Mouse (Mus musculus) CH12.LX (cell line): ENCODE measurements around the gene Tmc4. TPM values are rescaled to one million over a fixed set of nuclear protein-coding genes. Genes with fewer than 3 reads are reported as not detected.
"Not testable (repeated sequence)": the region's sequence is repeated elsewhere in the genome, so short reads cannot be mapped to it uniquely, and the experiment has no call there.

Experiments used
- DNase-seq: peaks from one replicate; pipeline ENCODE4 v3.0.0-alpha.2; 2013; ENCODE audit errors: extremely low read depth
- H3K27ac ChIP-seq: 2 replicates; pipeline ENCODE4 v1.5.1; 2012; ENCODE audit warnings: low read depth, mild to moderate bottlenecking, control low read depth, moderate library complexity; ENCODE audit not compliant: insufficient read depth
- H3K27me3 ChIP-seq: replicated peaks from 2 replicates; pipeline ENCODE3; 2012; ENCODE audit warnings: inconsistent platforms
- H3K36me3 ChIP-seq, 2 experiments: replicated peaks in 1 of 2; 2 replicates each; pipeline versions ENCODE3 to v1.6.1; 2012; ENCODE audit warnings: inconsistent platforms in 1 of 2, low read length in 1 of 2, mild to moderate bottlenecking in 1 of 2, mixed read lengths in 1 of 2, moderate library complexity in 1 of 2; ENCODE audit not compliant: control insufficient read depth in 1 of 2, insufficient read depth in 1 of 2
- H3K4me1 ChIP-seq, 2 experiments: 2 replicates each; pipeline ENCODE4 v1.6.1; 2012; ENCODE audit warnings: inconsistent platforms in 1 of 2, moderate library complexity in 1 of 2; ENCODE audit not compliant: insufficient read depth in 2 of 2, control insufficient read depth in 1 of 2
- H3K4me2 ChIP-seq: 2 replicates; pipeline ENCODE4 v1.6.1; 2012; ENCODE audit warnings: low read depth, mild to moderate bottlenecking, control low read depth; ENCODE audit not compliant: poor library complexity, insufficient read depth, severe bottlenecking
- H3K4me3 ChIP-seq, 3 experiments: fragments of 150-350 bp in 1 of 3; sonication (generic) in 1 of 3; replicated peaks in 1 of 3; 2 replicates each; pipeline versions ENCODE3 to v1.5.1; 2011 to 2012; ENCODE audit warnings: low read depth in 2 of 3, low read length in 2 of 3, mild to moderate bottlenecking in 2 of 3, moderate library complexity in 2 of 3, control low read depth in 1 of 3, improper control_type of control experiment in 1 of 3, inconsistent platforms in 1 of 3, mixed read lengths in 1 of 3; ENCODE audit not compliant: poor library complexity in 1 of 3
- H3K79me2 ChIP-seq: replicated peaks from 2 replicates; pipeline ENCODE4 v1.6.1; 2012; ENCODE audit warnings: mild to moderate bottlenecking, moderate library complexity; ENCODE audit not compliant: control insufficient read depth, poor library complexity, insufficient read depth, severe bottlenecking; ENCODE audit errors: extremely low read depth
- H3K9ac ChIP-seq: 2 replicates; pipeline ENCODE4 v1.6.1; 2012; ENCODE audit warnings: low read depth, mild to moderate bottlenecking, control low read depth, moderate library complexity; ENCODE audit not compliant: insufficient read depth
- H3K9me3 ChIP-seq: replicated peaks from 2 replicates; pipeline ENCODE3; 2012; ENCODE audit warnings: low read length, inconsistent platforms, mixed read lengths
- CHD1 ChIP-seq: IDR thresholded peaks from 2 replicates; pipeline ENCODE4 v1.6.1; 2012; ENCODE audit warnings: low read depth, low read length, improper control_type of control experiment, inconsistent platforms
- E2F4 ChIP-seq: IDR thresholded peaks from 2 replicates; pipeline ENCODE4 v1.6.1; 2011; ENCODE audit warnings: low read depth, low read length, improper control_type of control experiment; ENCODE audit not compliant: insufficient replicate concordance
- ELF1 ChIP-seq: IDR thresholded peaks from 2 replicates; pipeline ENCODE4 v1.6.1; 2014; ENCODE audit warnings: low read depth, mild to moderate bottlenecking, inconsistent platforms, low read length, improper control_type of control experiment
- EP300 ChIP-seq: IDR thresholded peaks from 2 replicates; pipeline ENCODE4 v1.6.1; 2011; ENCODE audit warnings: low read length, improper control_type of control experiment
- HCFC1 ChIP-seq: IDR thresholded peaks from 2 replicates; pipeline ENCODE4 v1.6.1; 2012; ENCODE audit warnings: low read depth, mild to moderate bottlenecking, inconsistent platforms, low read length, improper control_type of control experiment
- IRF4 ChIP-seq: IDR thresholded peaks from 2 replicates; pipeline ENCODE4 v1.6.1; 2014; ENCODE audit warnings: low read depth, mild to moderate bottlenecking, inconsistent platforms, low read length, improper control_type of control experiment
- MAX ChIP-seq: IDR thresholded peaks from 2 replicates; pipeline ENCODE4 v1.6.1; 2011; ENCODE audit warnings: low read length, improper control_type of control experiment
- MAZ ChIP-seq: IDR thresholded peaks from 2 replicates; pipeline ENCODE4 v1.6.1; 2012; ENCODE audit warnings: low read depth, mild to moderate bottlenecking, inconsistent platforms, low read length, improper control_type of control experiment, moderate library complexity
- MEF2A ChIP-seq: IDR thresholded peaks from 2 replicates; pipeline ENCODE4 v1.6.1; 2014; ENCODE audit warnings: low read depth, mild to moderate bottlenecking, inconsistent platforms, low read length, improper control_type of control experiment, borderline replicate concordance
- MXI1 ChIP-seq: IDR thresholded peaks from 2 replicates; pipeline ENCODE4 v1.6.1; 2011; ENCODE audit warnings: mild to moderate bottlenecking, low read depth, low read length, improper control_type of control experiment
- NELFE ChIP-seq: IDR thresholded peaks from 2 replicates; pipeline ENCODE4 v1.6.1; 2011; ENCODE audit warnings: low read depth, low read length, improper control_type of control experiment
- NRF1 ChIP-seq: IDR thresholded peaks from 2 replicates; pipeline ENCODE4 v1.6.1; 2014; ENCODE audit warnings: low read depth, mild to moderate bottlenecking, inconsistent platforms, low read length, improper control_type of control experiment, moderate library complexity
- POLR2A ChIP-seq: IDR thresholded peaks from 2 replicates; pipeline ENCODE4 v1.6.1; 2011; ENCODE audit warnings: low read depth, mild to moderate bottlenecking, improper control_type of control experiment, low read length
- POLR2AphosphoS2 ChIP-seq: IDR thresholded peaks from 2 replicates; pipeline ENCODE4 v1.6.1; 2011; ENCODE audit warnings: low read depth, low read length, improper control_type of control experiment
- SIN3A ChIP-seq: IDR thresholded peaks from 2 replicates; pipeline ENCODE4 v1.6.1; 2012; ENCODE audit warnings: low read length, improper control_type of control experiment, inconsistent platforms
- SMC3 ChIP-seq: IDR thresholded peaks from 2 replicates; pipeline ENCODE4 v1.6.1; 2011; ENCODE audit warnings: low read depth, low read length, improper control_type of control experiment
- TBP ChIP-seq: conservative IDR thresholded peaks from 2 replicates; pipeline ENCODE4 v1.6.1; 2011; ENCODE audit warnings: low read depth, low read length, improper control_type of control experiment
- UBTF ChIP-seq: IDR thresholded peaks from 2 replicates; pipeline ENCODE4 v1.6.1; 2012; ENCODE audit warnings: low read depth, mild to moderate bottlenecking, inconsistent platforms, low read length, improper control_type of control experiment, moderate library complexity
- USF1 ChIP-seq: IDR thresholded peaks from 2 replicates; pipeline ENCODE4 v1.6.1; 2014; ENCODE audit warnings: low read depth, mild to moderate bottlenecking, inconsistent platforms, low read length, improper control_type of control experiment
- ZC3H11A ChIP-seq: IDR thresholded peaks from 2 replicates; pipeline ENCODE4 v1.6.1; 2012; ENCODE audit warnings: low read depth, mild to moderate bottlenecking, inconsistent platforms, low read length, improper control_type of control experiment
- ZKSCAN1 ChIP-seq: IDR thresholded peaks from 2 replicates; pipeline ENCODE4 v1.6.1; 2012; ENCODE audit warnings: low read depth, inconsistent platforms, low read length, improper control_type of control experiment, borderline replicate concordance
- dilution Hi-C: fragments of 300-500 bp; cut with MboI; formaldehyde crosslinking; loops from 2 replicates; pipeline ENCODE4 v1.14.3; 2020; ENCODE audit warnings: low sequenced_read_pairs; ENCODE audit not compliant: extremely low pct_unique_long_range_greater_than_20kb, extremely low pct_ligation_motif_present
- in situ Hi-C: fragments of 300-500 bp; cut with MboI; formaldehyde crosslinking; loops from 3 replicates; pipeline ENCODE4 v1.14.3; 2019; ENCODE audit warnings: low sequenced_read_pairs, low pct_ligation_motif_present, low pct_unique_long_range_greater_than_20kb, mixed read lengths
- polyA plus RNA-seq: library from polyadenylated mRNA; unstranded; fragments of >175 nt; gene quantifications from 2 replicates; pipeline ENCODE4 v1.2.1, GENCODE M21; 2012; ENCODE audit warnings: low read depth; ENCODE audit not compliant: insufficient read length
- total RNA-seq, 2 experiments: library from RNA; depleted of rRNA; stranded (reverse); fragments of 300-350 nt in 1 of 2; fragments of >200 nt in 1 of 2; gene quantifications; 2 replicates each; pipeline ENCODE4 v1.2.3; 2012 to 2014

Gene Tmc4
- total and polyA plus RNA-seq, 3 experiments, result 0.56 to 4.6 (median 1.8) TPM

DNA sequence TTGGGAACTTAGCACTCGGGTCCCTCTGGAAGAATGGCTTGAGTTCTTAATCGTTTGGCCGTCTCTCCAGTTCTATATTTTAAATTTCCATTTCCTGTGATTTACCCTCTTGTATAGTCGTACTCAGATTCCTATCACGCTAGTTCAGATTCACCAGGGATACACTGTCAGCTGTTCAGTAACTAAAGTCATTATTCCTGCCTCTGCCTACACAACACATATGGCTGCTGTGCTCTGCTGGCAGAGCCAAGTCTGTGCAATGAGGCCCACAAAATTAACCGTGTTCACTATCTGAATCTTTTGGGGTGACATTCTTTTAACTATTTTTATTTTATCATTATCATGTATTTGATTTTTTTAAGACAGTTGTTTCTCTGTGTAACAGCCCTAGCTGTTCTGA lies 21.1 kb upstream of the Tmc4 start:
- Histone ChIP-seq H3K36me3 (peaks cover 27 to 52% of the 10 kb centered on the region in 2 experiments), H3K79me2 (peaks cover 7% of the 10 kb centered on the region; the same call in 1 of the 2 replicates), H3K9me3 (no peaks in the 10 kb centered on the region), H3K4me1 (peaks cover 0 to 24% of the 10 kb centered on the region in 2 experiments; a peak in 2 of 4 replicates), H3K4me3 (no peak overlapping the region), H3K9ac (no peak overlapping the region), H3K27me3 (no peaks in the 10 kb centered on the region), H3K27ac (no peak overlapping the region), H3K4me2 (no peak overlapping the region)
- in situ Hi-C loops (no loop called here), dilution Hi-C loops (no loop called here)
- TF ChIP-seq USF1, result no peak
- TF ChIP-seq NELFE, result no peak
- no peak for TF ChIP-seq UBTF
- TF ChIP-seq ZC3H11A, result no peak
- no peak for TF ChIP-seq MEF2A
- no peak for TF ChIP-seq MAZ
- no peak for DNase-seq

DNA sequence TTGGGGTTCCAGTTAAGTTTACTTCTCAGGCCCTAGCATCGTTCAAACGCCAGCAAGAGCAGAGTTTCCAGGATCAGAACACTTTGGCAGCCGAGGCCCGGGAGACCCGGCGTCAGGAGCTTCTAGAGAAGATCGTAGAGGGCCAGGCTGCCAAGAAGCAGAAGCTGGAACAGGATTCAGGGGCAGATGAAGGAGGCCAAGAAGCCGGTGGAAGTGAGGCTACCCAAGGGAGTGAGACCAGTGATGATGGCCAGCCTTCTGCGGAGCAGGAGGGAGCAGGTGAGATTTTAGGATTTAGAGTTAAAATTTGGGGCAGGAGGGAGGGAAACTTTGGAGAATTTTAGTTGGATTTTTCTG lies 17.6 kb upstream of the Tmc4 start:
- H3K27ac ChIP-seq, DNase-seq, H3K9me3 ChIP-seq, in situ Hi-C loops, H3K27me3 ChIP-seq, dilution Hi-C loops: not testable (repeated sequence)
- H3K4me1 ChIP-seq, result peaks cover 0 to 33% of the 10 kb centered on the region in 2 experiments; a peak in 3 of 4 replicates
- peak overlapping the region; percentile 93 for H3K9ac ChIP-seq
- H3K4me2 ChIP-seq, result peak overlapping the region; percentile 83
- H3K4me3 ChIP-seq, result peak overlapping the region; percentile 66 to 100 (median 77)
- H3K79me2 ChIP-seq, result peaks cover 13% of the 10 kb centered on the region
- peaks cover 16 to 52% of the 10 kb centered on the region in 2 experiments for H3K36me3 ChIP-seq

DNA sequence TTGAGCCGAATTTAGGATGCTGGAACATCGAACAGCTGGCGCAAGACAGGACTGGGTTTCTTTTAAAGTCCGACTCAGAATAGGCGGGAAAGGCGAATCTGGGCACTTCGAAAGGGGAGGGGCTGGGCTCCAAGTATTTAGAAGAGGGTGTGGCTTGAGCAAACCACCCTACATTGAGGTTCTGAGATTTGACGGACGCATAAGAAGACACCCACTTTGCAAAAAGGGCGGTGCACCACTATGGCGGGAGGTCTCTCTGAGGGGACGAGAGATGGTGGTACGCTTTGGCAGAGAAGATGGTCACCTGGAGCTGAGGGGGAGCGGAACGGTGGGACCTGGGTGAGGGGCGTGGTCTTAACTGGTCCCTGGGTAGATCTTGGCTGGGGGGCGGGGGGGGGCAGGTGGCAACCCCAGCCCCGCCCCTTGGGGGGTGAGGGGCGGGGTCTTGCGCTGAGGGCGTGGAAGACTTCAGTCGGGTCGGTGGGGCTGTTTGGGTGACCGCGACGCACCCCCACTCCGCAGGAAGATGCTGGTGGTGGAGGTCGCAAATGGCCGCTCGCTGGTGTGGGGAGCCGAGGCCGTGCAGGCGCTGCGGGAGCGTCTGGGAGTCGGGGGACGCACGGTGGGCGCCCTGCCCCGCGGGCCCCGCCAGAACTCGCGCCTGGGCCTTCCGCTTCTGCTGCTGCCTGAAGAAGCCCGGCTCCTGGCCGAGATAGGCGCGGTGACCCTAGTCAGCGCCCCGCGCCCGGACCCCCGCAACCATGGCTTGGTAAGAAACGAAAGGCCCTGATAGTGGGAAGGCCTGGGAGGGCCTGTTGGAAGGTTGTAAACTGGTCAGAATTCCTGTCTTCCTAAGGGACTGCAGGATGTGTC lies 17.0 kb upstream of the Tmc4 start:
- peaks cover 0 to 33% of the 10 kb centered on the region in 2 experiments; a peak in 3 of 4 replicates for H3K4me1 ChIP-seq
- in situ Hi-C loops, result no loop called here
- H3K4me2 ChIP-seq, result peak overlapping the region; percentile 83

More for the DNA sequence above, 17.0 kb upstream of the Tmc4 start:
- peak overlapping the region; percentile 89 for H3K27ac ChIP-seq
- DNase-seq, result peak; percentile 95
- peaks cover 13% of the 10 kb centered on the region for H3K79me2 ChIP-seq
- peaks cover 12 to 53% of the 10 kb centered on the region in 2 experiments for H3K36me3 ChIP-seq
- H3K9me3 ChIP-seq, result no peaks in the 10 kb centered on the region
- H3K9ac ChIP-seq, result peak overlapping the region; percentile 93
- peak overlapping the region; percentile 66 to 100 (median 77) for H3K4me3 ChIP-seq
- dilution Hi-C loops, result no loop called here
- H3K27me3 ChIP-seq, result no peaks in the 10 kb centered on the region
- TF ChIP-seq ELF1 (no peak), CHD1 (no peak), TBP (no peak), NELFE (no peak), ZKSCAN1 (no peak), EP300 (no peak), UBTF (no peak), POLR2A (no peak), POLR2AphosphoS2 (no peak), SIN3A (peak; percentile 79), ZC3H11A (no peak), IRF4 (0 out of 2 replicates have a peak, but pooled peaks have one; percentile 5), MAX (0 out of 2 replicates have a peak, but pooled peaks have one; percentile 2), SMC3 (no peak), E2F4 (peak; percentile 87; the same call in 1 of the 2 replicates), HCFC1 (no peak; the same call in 1 of the 2 replicates), NRF1 (no peak), MXI1 (no peak; the same call in 1 of the 2 replicates)
